21 mouse cellular contexts compared by ENCODE assay signal in genomic region chr8:117794581-117794980, GRCm38 (mm10). TPM values are rescaled to one million over a fixed set of nuclear protein-coding genes. Genes with fewer than 3 reads are reported as not detected.
DNase-seq lines count a peak whose midpoint lies in the region; ATAC-seq and TF ChIP-seq lines count a peak whose summit lies in the region.
"Had no signal": no experiment of that assay in that cellular context is flagged by ENCODE, and none has a peak within 500 bp of the region (broad histone marks: within the 10 kb centered on the region; RNA-seq: fewer than 3 reads in every experiment).

No protein-coding gene starts in this region.

- peaks cover 20% of the 10 kb centered on the region for H3K4me1 ChIP-seq in neural tube, embryonic 13.5 days (replicated peaks)
- peaks cover 19% of the 10 kb centered on the region for H3K4me1 ChIP-seq in neural tube, embryonic 15.5 days
- H3K4me1 ChIP-seq: embryonic facial prominence, embryonic 10.5 days; heart, embryonic 15.5 days; midbrain, embryonic 15.5 days had no signal

- no peak overlapping the region for H3K4me2 ChIP-seq in neural tube, embryonic 13.5 days
- no peak overlapping the region for H3K4me2 ChIP-seq in neural tube, embryonic 15.5 days
- H3K4me2 ChIP-seq: heart, embryonic 15.5 days; kidney, embryonic 15.5 days; midbrain, embryonic 15.5 days had no signal

- peak; percentile 27 for DNase-seq in gastrocnemius, adult 2 months
- DNase-seq in gastrocnemius, postnatal 25 days, result no peak
- peak; percentile 74 for DNase-seq in cerebellum, adult 9-11 months
- no peak for DNase-seq in yolk sac, embryonic 10.5 days (ENCODE audit: low spot score)
- DNase-seq in left cerebral cortex, adult 18-20 months (ENCODE audit: low spot score in 2 of 2), result no peak
- no peak for DNase-seq in frontal cortex, postnatal 25 days (ENCODE audit: low spot score in 2 of 2)
- DNase-seq: adrenal gland, postnatal 25 days; forebrain, postnatal 0 days; heart, postnatal 36 days; kidney, adult 11 months; layer of hippocampus, adult 9-11 months; lung, postnatal 4 days had no signal

- TF ChIP-seq CTCF in gastrocnemius, adult 2 months (IDR thresholded peaks at IDR 0.05), result no peak

- peak overlapping the region; percentile 56 for H3K27ac ChIP-seq in gastrocnemius, adult 2 months
- H3K27ac ChIP-seq in neural tube, embryonic 13.5 days (replicated peaks), result peak overlapping the region; percentile 18
- H3K27ac ChIP-seq in neural tube, embryonic 15.5 days (replicated peaks), result no peak overlapping the region
- H3K27ac ChIP-seq: embryonic facial prominence, embryonic 10.5 days; heart, embryonic 15.5 days; kidney, embryonic 15.5 days; left cerebral cortex, adult 2 months; midbrain, embryonic 15.5 days had no signal

- no peak overlapping the region for H3K9ac ChIP-seq in neural tube, embryonic 13.5 days
- H3K9ac ChIP-seq in neural tube, embryonic 15.5 days (replicated peaks), result no peak overlapping the region
- H3K9ac ChIP-seq: forebrain, postnatal 0 days; heart, embryonic 15.5 days; kidney, embryonic 15.5 days; midbrain, embryonic 15.5 days had no signal

- H3K36me3 ChIP-seq in neural tube, embryonic 13.5 days, result peaks cover 69% of the 10 kb centered on the region
- peaks cover 45% of the 10 kb centered on the region for H3K36me3 ChIP-seq in neural tube, embryonic 15.5 days

- 81% methylated on average over 10 of the region's 10 CpGs for WGBS in neural tube, embryonic 13.5 days
- WGBS in neural tube, embryonic 15.5 days, result 70% methylated on average over 10 of the region's 10 CpGs

- intact Hi-C loops in gastrocnemius, adult 2 months (cut with DNase I), result no loop called here

- no peak for ATAC-seq in neural tube, embryonic 13.5 days (ENCODE audit: low read depth)
- ATAC-seq in neural tube, embryonic 15.5 days (ENCODE audit: low FRiP score), result no peak
- ATAC-seq: CD4-positive, CD25-positive, alpha-beta regulatory T cell, adult 4 months; forebrain, postnatal 0 days; midbrain, embryonic 15.5 days had no signal

- no peaks in the 10 kb centered on the region for H3K9me3 ChIP-seq in neural tube, embryonic 13.5 days
- no peaks in the 10 kb centered on the region for H3K9me3 ChIP-seq in neural tube, embryonic 15.5 days (replicated peaks)
- H3K9me3 ChIP-seq: embryonic facial prominence, embryonic 10.5 days; heart, embryonic 15.5 days; kidney, embryonic 15.5 days; midbrain, embryonic 15.5 days had no signal

- no peaks in the 10 kb centered on the region for H3K27me3 ChIP-seq in neural tube, embryonic 13.5 days
- H3K27me3 ChIP-seq in neural tube, embryonic 15.5 days (replicated peaks), result no peaks in the 10 kb centered on the region
- H3K27me3 ChIP-seq: heart, embryonic 15.5 days; kidney, embryonic 15.5 days; midbrain, embryonic 15.5 days had no signal

- H3K4me3 ChIP-seq in gastrocnemius, adult 2 months, result no peak overlapping the region
- no peak overlapping the region for H3K4me3 ChIP-seq in neural tube, embryonic 13.5 days
- no peak overlapping the region for H3K4me3 ChIP-seq in neural tube, embryonic 15.5 days (replicated peaks)
- H3K4me3 ChIP-seq: embryonic facial prominence, embryonic 10.5 days; heart, embryonic 15.5 days; kidney, embryonic 15.5 days; left cerebral cortex, adult 2 months; midbrain, embryonic 15.5 days; myocyte had no signal

RNA-seq across cellular contexts. Expression of gene Mphosph6, which starts 7.2 kb away (rescaled TPM):
- total RNA-seq in gastrocnemius, adult 2 months (2021), result 1 to 10 TPM; 5.0 to 6.6 TPM
- total RNA-seq in gastrocnemius, postnatal 25 days (2021), result 1 to 10 TPM; 3.5 to 5.4 TPM
- 43.5 and 49.4 TPM in 2 replicates for polyA plus RNA-seq in neural tube, embryonic 13.5 days (2015; fragmentation: Nextera tagmentation; extraction: Ambion mirVana)
- polyA plus RNA-seq in neural tube, embryonic 15.5 days (2015; fragmentation: Nextera tagmentation; extraction: Ambion mirVana), result 32.9 and 37.7 TPM in 2 replicates
- total RNA-seq in left cerebral cortex, adult 18-20 months (2021), result 10 to 100 TPM; 18.3 to 20.1 TPM

Comparison
In these comparisons a context has a peak if more than half of its experiments do, and no peak if none do; other contexts are left out.
1. DNase-seq: peak in gastrocnemius, adult 2 months (single experiment) and cerebellum, adult 9-11 months (single experiment); none in gastrocnemius, postnatal 25 days (single experiment), yolk sac, embryonic 10.5 days (single experiment), left cerebral cortex, adult 18-20 months (0 of 2) and frontal cortex, postnatal 25 days (0 of 2).